Mouse (Mus musculus) bone marrow, adult 2 months (tissue): ENCODE results near the gene Olfr558. TPM values are rescaled to one million over a fixed set of nuclear protein-coding genes. Genes with fewer than 3 reads are reported as not detected.

Experiments
- H3K27ac ChIP-seq: fragments of 200-500 bp; 2 replicates; pipeline ENCODE4 v1.5.1; 2012; ENCODE audit warnings: low read depth, mild to moderate bottlenecking, control low read depth, inconsistent platforms, low read length; ENCODE audit not compliant: control insufficient read depth, poor library complexity, insufficient read depth
- H3K4me1 ChIP-seq: fragments of 200-500 bp; 2 replicates; pipeline ENCODE4 v1.6.1; 2011; ENCODE audit warnings: low read length; ENCODE audit not compliant: control insufficient read depth, insufficient read depth
- H3K4me3 ChIP-seq: fragments of 200-500 bp; replicated peaks from 2 replicates; pipeline ENCODE3; 2011; ENCODE audit warnings: mild to moderate bottlenecking, low read depth, low read length, control low read depth; ENCODE audit not compliant: control insufficient read depth
- CTCF ChIP-seq: fragments of 200-500 bp; IDR thresholded peaks from 2 replicates; pipeline ENCODE4 v1.5.1; 2011; ENCODE audit warnings: low read length, control low read depth; ENCODE audit not compliant: control insufficient read depth, insufficient read depth
- POLR2A ChIP-seq: fragments of 200-500 bp; IDR thresholded peaks from 2 replicates; pipeline ENCODE4 v1.6.1; 2011; ENCODE audit warnings: low read depth, mild to moderate bottlenecking, control low read depth, low read length, borderline replicate concordance; ENCODE audit not compliant: control insufficient read depth
- WGBS: fragments of 180-500 bp; shearing (Covaris S2); methylation state at CpG from one replicate; pipeline ENCODE4 v1.1.7; 2018; 5-methylcytosine and 5-hydroxymethylcytosine counted together
- polyA plus RNA-seq: library from polyadenylated mRNA; stranded (reverse); fragments of >200 nt; gene quantifications from 2 replicates; pipeline ENCODE4 v1.2.4, GENCODE M21; 2011; ENCODE audit warnings: low replicate concordance; ENCODE audit not compliant: missing spikeins, insufficient read depth, insufficient read length

Gene Olfr558
- not detected in 2 replicates for polyA plus RNA-seq

DNA sequence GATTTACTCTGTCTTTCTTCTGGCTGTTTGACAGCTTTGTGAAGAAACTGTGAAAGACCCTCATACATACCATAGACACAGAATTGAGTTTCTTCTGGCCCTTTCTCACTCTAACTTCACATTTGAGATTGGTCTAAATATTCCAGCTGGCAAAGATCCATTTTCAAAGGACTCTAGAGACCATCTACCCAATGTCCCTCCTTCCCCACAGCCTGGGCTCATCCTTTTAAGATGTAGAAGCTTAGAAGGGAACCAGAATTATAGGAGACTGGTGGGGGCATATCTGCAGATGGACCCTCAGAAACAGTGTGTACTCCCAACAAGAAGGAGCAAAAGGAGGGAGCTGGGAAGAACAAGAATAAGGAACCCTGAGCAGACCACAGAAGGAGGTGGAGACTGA lies at the start of gene Olfr558:
Olfr558 (plus strand) TSS at position 301 of the 400 bp plus-strand sequence.
- Histone ChIP-seq H3K4me1 (no peaks in the 10 kb centered on the region), H3K4me3 (no peak within 1 kb of the TSS), H3K27ac (no peak within 1 kb of the TSS)
- no peak for TF ChIP-seq POLR2A
- TF ChIP-seq CTCF: no peak

DNA sequence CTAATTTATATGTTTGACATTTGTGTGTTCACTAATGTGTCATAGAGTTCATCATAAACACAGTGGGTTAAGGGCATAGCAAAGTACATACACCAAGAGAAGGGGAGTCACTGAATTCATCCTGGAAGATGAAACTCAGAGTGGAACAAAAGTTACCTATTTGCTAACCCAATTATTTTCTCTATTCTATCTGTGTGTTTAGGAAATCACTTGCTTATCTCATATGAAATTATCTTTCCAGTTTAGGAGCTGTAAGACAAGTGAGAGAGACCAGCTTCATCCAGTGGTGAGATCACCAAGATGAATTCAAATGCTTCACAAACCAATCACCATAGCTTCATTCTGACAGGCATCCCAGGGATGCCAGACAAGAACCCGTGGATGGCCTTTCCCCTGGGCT lies 43.5 kb upstream of the Olfr558 start, which contains the start of gene Olfr555:
Olfr555 (plus strand) TSS at position 301 of the 400 bp plus-strand sequence.
- TF ChIP-seq CTCF (no peak), POLR2A (no peak)
- Histone ChIP-seq H3K27ac (no peak within 1 kb of the TSS), H3K4me1 (no peaks in the 10 kb centered on the region), H3K4me3 (no peak within 1 kb of the TSS)
- 62% methylated on average over 1 of the region's 1 CpGs for WGBS

DNA sequence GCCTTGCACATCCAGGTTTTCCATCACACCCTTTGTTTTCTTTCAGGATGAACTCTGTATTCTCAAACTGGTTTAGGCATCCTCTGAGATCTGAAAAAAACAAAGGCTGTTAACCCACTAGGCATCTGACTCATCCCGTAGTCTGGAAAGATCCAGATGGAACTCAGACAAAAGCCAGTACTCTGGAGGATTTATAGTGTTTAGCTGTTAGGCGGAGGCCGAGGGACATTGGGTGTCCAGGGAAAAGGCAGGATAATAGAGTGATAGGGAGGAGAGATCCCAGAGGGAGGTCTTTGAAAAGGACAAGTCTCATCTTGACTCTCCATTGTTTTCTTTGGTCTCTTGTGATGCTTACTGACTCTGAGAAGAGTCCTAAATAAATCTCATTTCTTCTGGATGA lies 37.4 kb upstream of the Olfr558 start, which contains the start of gene Olfr556:
Olfr556 (plus strand) TSS at position 301 of the 400 bp plus-strand sequence.
- no peak within 1 kb of the TSS for H3K4me3 ChIP-seq
- H3K27ac ChIP-seq: no peak within 1 kb of the TSS
- WGBS: 82% methylated on average over 3 of the region's 3 CpGs
- H3K4me1 ChIP-seq: no peaks in the 10 kb centered on the region
- no peak for TF ChIP-seq POLR2A
- TF ChIP-seq CTCF: no peak

DNA sequence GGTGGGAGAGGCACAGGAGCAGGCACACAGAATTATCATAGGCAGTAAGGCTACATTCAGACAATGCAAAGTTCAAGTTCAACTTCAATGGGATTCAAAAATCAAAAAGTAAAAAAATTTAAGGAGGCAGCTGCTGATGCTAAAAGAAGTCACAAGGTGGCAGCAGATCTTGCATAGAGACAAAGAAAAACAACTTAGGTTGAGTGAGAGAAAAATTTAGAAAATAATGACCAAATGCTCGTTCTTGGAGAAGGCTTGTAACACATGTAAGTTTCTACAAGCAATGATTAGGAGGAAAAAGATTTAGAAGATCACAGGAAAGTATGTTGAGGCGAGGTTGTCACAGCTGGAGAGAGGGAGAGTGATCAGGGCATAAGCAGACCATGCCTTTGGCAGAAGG lies 36.6 kb upstream of the Olfr558 start:
- Histone ChIP-seq H3K27ac (no peak overlapping the region), H3K4me3 (no peak overlapping the region), H3K4me1 (no peaks in the 10 kb centered on the region)
- 27% methylated on average over 2 of the region's 2 CpGs for WGBS
- no peak for TF ChIP-seq CTCF
- no peak for TF ChIP-seq POLR2A

DNA sequence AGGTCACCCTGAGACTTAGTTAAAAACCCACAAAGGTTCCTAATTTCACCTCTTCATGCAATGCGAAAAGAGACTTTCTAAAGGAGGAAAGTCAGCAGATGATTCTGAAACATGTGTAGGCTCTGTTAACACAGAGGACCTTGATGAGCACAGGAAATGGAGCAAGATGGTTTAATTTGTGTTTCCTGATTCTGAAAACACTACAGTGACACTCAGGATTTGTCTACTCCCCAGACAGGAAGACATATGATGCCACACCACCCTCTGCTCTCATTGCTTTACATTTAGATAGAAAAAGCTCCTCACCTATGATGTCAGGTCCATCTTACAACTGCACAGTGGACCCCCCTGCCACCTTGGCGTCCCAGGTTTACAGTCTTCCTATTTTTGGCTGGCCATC lies 25.8 kb upstream of the Olfr558 start:
- no peak overlapping the region for H3K4me3 ChIP-seq
- no peaks in the 10 kb centered on the region for H3K4me1 ChIP-seq
- no peak for TF ChIP-seq CTCF
- TF ChIP-seq POLR2A: no peak
- 34% methylated on average over 2 of the region's 2 CpGs for WGBS
- no peak overlapping the region for H3K27ac ChIP-seq

DNA sequence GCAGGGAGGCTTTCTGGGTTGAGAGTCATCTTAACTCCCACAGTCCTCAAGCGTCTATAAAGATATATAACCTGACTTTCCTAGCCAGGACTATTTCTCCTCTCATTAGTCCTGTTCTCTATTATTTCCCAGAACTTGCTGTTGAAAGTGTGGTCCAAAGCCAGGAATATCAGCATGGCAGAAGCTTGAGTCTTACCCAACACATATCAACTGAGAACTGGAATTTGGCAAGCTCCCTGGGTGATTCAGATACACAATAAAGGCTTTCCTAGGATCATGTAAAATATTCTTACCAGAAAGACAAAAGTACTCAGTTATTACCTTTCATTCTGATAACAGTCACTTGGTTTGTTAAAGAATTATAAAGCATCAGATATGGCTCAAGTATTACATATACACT lies 20.1 kb upstream of the Olfr558 start:
- H3K4me1 ChIP-seq: no peaks in the 10 kb centered on the region
- no peak overlapping the region for H3K4me3 ChIP-seq
- 89% methylated on average over 1 of the region's 1 CpGs for WGBS
- no peak overlapping the region for H3K27ac ChIP-seq
- TF ChIP-seq CTCF: no peak
- no peak for TF ChIP-seq POLR2A

DNA sequence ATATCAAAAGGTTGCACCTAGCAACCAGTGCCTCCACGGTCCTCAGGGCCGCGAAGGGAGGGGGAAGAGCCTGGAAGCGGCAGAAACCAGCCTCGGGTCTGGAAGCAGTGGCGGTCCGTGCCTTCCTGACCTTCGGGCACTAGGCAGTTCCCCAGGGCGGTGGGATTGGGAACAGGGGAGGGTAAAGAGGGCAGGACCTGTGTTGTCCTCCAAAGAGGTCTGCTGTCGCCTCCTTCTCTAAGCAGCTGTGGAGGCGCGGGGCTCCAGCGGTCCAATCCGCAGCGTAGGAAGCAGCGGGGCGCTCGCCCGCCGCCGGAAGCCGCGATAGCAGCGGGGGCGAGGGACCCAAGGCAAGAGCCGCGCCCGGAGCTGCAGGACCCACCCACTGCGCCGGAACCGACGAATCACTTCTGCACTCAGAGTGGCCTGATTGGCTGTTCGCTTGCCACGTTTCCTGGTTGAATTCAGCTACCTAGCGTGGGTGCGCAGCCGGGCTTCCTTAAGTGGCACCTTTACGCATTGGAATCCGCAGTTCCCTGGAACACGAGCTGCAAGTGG lies 15.0 kb upstream of the Olfr558 start, which contains the start of gene Trim68:
Trim68 (minus strand) TSS at position 384 of the 558 bp plus-strand sequence.
- WGBS: under 1% methylated on average over 40 of the region's 40 CpGs
- Histone ChIP-seq H3K4me3 (peak within 1 kb of the TSS; percentile 78), H3K27ac (peak within 1 kb of the TSS; percentile 49), H3K4me1 (no peaks in the 10 kb centered on the region)
- peak; percentile 41; the same call in 1 of the 2 replicates for TF ChIP-seq POLR2A
- TF ChIP-seq CTCF: no peak

DNA sequence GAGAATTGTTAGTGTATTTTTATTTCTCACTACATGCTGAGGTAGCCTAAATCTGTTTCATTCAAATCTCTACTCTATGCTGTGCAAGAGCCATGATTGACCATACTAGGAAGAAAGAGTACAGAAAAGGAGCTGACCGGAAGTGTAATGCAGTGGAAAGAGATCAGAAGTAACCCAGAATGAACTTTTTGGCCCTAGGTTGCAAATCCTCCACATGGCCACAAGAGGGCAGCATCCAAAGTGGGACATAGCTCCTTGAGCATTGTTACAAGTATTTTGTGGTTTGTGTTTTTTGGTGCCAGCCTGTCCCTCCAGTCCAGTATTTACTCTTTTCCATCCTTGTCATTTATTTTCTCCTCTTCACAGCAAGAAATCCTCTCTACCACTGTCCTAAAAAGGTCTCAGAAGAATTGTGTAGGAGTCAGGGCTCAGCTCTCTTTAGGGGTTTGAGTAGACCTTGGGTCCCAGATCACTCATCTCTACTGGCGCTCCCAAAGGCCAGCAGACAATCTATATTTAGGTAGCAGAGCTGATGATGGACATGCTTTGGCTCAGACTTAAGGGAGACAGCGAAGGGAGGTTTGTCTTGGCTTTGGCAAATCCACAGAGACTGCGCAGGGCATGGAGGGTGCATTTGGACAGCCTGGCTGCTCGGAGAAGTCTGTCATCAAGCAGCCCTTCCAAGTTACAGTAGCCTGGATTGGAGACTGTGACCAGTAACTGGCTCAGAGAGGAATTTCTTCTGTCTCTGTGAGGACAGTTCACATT lies 6.5 kb upstream of the Olfr558 start, which contains the start of gene Olfr557:
Olfr557 (plus strand) TSS at position 553 of the 768 bp plus-strand sequence.
- H3K4me3 ChIP-seq: no peak within 1 kb of the TSS
- H3K4me1 ChIP-seq: no peaks in the 10 kb centered on the region
- peak; percentile 68 for TF ChIP-seq CTCF
- TF ChIP-seq POLR2A: no peak
- WGBS: 67% methylated on average over 5 of the region's 5 CpGs
- H3K27ac ChIP-seq: no peak within 1 kb of the TSS
